Mouse (Mus musculus): ENCODE results near the gene Olfr1494.

Gene Olfr1494

DNA sequence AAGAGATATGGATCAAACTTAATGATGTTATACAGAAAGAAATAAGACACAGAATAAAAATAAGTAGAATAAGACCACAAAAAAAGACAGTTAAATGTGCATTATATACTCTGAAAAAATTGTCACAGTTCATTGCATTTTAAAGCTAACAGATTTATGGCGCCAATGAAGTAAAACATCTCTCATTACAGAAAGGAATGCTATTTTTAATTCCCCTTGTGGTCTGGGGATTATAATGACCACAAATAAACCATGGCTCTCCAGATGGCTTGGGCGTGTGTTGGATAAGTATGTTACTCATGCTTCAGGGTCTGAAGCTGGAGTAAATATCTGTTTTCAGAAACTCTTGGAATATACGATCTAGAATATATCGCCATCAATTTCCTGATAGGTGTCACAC lies at the start of gene Olfr1494:
Olfr1494 (plus strand) TSS at position 301 of the 400 bp plus-strand sequence.
- DNase-seq, result no peak

GRCm38 (mm10) chr19:13696968-13697367 lies 42.6 kb upstream of the Olfr1494 start, which contains the start of gene Olfr1491:
Olfr1491 (plus strand) TSS chr19:13697268.
- DNase-seq, result no peak

GRCm38 (mm10) chr19:13722978-13723377 lies 16.6 kb upstream of the Olfr1494 start, which contains the start of gene Olfr1493-ps1:
Olfr1493-ps1 (plus strand) TSS chr19:13723278.
- no peak for DNase-seq

DNA sequence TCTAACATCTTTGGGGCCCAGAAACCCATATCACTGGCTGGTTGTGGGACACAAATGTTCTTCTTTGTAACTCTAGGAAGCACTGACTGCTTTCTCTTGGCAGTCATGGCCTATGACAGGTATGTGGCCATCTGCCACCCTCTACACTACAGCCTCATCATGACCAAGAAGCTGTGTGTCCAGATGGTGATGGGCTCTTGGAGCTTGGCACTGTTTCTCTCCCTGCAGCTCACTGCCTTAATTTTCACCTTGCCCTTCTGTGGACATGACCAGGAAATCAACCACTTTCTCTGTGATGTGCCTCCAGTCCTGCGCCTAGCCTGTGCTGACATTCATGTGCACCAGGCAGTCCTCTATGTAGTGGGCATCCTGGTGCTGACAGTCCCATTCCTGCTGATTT lies 9.8 kb downstream of the Olfr1494 start:
- DNase-seq, result no peak

DNA sequence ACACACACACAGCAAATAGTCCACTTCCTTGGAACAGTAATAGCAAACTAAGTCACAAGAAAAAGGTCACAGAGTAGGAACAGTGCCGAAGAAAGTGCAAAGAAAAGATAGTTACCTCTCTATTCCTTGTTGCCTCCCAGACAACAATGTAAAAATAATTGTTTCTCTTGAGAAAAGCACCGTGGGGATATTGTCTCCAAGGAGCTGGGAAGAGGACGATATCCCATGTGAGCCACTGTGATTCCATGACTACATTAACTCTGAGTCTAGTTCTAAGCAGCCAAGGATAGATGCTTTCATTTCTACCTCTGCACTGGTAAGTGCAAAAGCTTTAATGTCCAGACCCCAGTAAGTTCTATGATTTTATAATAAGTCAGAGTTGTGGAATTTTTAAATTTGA lies 24.8 kb downstream of the Olfr1494 start, which contains the start of gene Olfr1495:
Olfr1495 (plus strand) TSS at position 301 of the 400 bp plus-strand sequence.
- no peak for DNase-seq

DNA sequence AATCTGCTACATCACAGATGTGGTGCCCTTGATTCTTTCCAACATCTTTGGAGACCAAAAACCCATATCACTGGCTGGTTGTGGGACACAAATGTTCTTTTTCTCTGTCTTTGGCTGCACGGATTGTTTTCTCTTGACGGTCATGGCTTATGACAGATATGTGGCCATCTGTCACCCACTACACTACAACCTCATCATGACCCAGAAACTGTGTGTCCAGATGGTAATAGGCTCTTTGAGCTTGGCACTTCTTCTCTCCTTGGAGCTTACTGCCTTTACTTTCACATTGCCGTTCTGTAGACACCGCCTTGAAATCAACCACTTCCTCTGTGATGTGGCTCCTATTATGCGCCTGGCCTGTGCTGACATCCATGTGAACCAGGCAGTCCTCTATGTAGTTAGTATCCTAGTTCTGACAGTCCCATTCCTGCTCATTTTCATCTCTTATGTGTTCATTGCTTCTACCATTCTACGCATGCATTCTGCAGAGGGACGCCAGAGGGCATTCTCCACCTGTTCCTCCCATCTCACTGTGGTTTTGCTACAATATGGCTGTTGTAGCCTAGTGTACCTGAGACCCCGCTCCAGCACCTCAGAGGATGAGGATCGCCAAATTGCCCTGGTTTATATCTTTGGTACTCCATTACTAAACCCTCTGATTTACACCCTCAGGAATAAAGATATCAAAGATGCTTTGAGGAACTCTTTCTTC lies 29.2 kb downstream of the Olfr1494 start:
- no peak for DNase-seq

- DNase-seq, result no peak
These were observed 38.0 kb downstream of the Olfr1494 start, which contains the start of gene Olfr1496 for GRCm38 (mm10) chr19:13777578-13777977. Olfr1496 (plus strand) TSS chr19:13777878.

DNA sequence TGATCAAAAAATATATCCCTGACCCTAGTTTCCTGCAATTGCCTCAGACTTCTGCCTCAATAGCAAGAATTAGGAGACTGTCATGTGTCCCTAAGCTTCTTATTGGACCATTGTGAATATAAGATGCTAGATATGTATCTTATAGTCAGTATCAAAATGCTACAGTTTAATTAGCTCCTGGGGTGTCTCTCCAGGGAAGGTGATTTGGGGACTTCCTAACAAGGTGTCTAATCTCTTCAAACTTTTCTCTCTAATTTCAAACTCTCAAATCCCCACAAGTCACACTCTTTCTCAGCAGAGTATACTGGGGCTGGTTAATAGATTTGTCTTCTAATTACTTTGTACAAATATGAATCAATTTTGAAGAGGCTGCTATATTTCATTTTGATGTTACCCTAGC lies 58.6 kb downstream of the Olfr1494 start, which contains the start of gene Olfr1497:
Olfr1497 (minus strand) TSS at position 101 of the 400 bp plus-strand sequence.
- no peak for DNase-seq

Measured in kidney, postnatal 4 days (tissue).